Mouse (Mus musculus): ENCODE data around the gene Stk19.

GRCm38 (mm10) chr17:34840736-34841307, 4.1 kb upstream of the Stk19 start:
- TF ChIP-seq CTCF (IDR thresholded peaks at IDR 0.05; ENCODE audit: extremely low read depth, insufficient read depth, low read length) (no peak), POLR2A (IDR thresholded peaks at IDR 0.05; ENCODE audit: extremely low read depth, insufficient read depth, low read length) (no peak)

Measured in cortical plate, adult 2 months (tissue).